Mouse (Mus musculus) kidney, adult 2 months (tissue): ENCODE results near the gene Ston2. TPM values are rescaled to one million over a fixed set of nuclear protein-coding genes. Genes with fewer than 3 reads are reported as not detected.

Source experiments
- DNase-seq: peaks from one replicate; pipeline ENCODE4 v3.0.0; 2021
- H3K27ac ChIP-seq: fragments of 200-500 bp; 2 replicates; pipeline ENCODE4 v1.5.1; 2012; ENCODE audit warnings: low read depth, low read length, control low read depth, inconsistent platforms; ENCODE audit not compliant: insufficient read depth
- H3K27me3 ChIP-seq: fragments of 200-500 bp; replicated peaks from 2 replicates; pipeline ENCODE4 v1.6.1; 2012; ENCODE audit warnings: mild to moderate bottlenecking, moderate library complexity, low read length, inconsistent platforms; ENCODE audit not compliant: control insufficient read depth, insufficient read depth
- H3K36me3 ChIP-seq: fragments of 200-500 bp; 2 replicates; pipeline ENCODE4 v1.6.1; 2012; ENCODE audit warnings: mild to moderate bottlenecking, moderate library complexity, low read length, inconsistent platforms; ENCODE audit not compliant: control insufficient read depth, insufficient read depth
- H3K4me1 ChIP-seq: fragments of 200-500 bp; 2 replicates; pipeline ENCODE4 v1.6.1; 2011; ENCODE audit warnings: low read length; ENCODE audit not compliant: control insufficient read depth, insufficient read depth
- H3K4me3 ChIP-seq: fragments of 200-500 bp; 2 replicates; pipeline ENCODE4 v1.5.1; 2011; ENCODE audit warnings: mild to moderate bottlenecking, low read depth, low read length, control low read depth; ENCODE audit not compliant: insufficient read depth
- CTCF ChIP-seq: fragments of 200-500 bp; conservative IDR thresholded peaks from 2 replicates; pipeline ENCODE4 v1.5.1; 2011; ENCODE audit warnings: low read depth, mild to moderate bottlenecking, control low read depth, low read length, moderate library complexity, mixed read lengths; ENCODE audit not compliant: insufficient read depth, insufficient read length
- POLR2A ChIP-seq: fragments of 200-500 bp; IDR thresholded peaks from one replicate; pipeline ENCODE4 v1.6.1; 2011; ENCODE audit warnings: low read depth, low read length, control low read depth
- WGBS: fragments of 180-500 bp; shearing (Covaris S2); methylation state at CpG from one replicate; pipeline ENCODE4 v1.1.7; 2018; 5-methylcytosine and 5-hydroxymethylcytosine counted together
- polyA plus RNA-seq: library from polyadenylated mRNA; depleted of rRNA; stranded (reverse); fragments of >200 nt; gene quantifications from 2 replicates; pipeline ENCODE4 v1.2.3, GENCODE M21; 2012

The Ston2 gene
- polyA plus RNA-seq, 1 experiment = 23.3 TPM

DNA sequence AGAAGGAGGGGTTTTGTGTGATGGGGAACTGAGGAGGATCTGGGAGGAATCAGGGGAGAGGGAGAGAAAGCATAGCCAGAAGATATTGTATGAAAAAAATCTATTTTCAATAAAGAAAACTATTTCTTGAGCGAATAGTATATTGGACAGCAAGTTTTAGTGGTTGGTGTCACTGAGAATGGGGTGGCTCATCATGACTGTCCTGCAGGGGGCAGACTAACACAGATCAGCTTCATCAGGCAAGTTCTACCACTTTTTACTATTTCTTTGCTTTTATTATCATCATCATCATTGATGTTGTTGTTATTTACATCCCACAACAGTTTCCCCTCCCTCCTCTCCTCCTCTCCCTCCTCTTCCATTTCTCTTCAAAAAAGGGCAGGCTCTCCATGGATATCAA is 163.2 kb downstream of the Ston2 start:
- Histone ChIP-seq H3K4me1 (no peaks in the 10 kb centered on the region), H3K36me3 (no peaks in the 10 kb centered on the region), H3K4me3 (no peak overlapping the region), H3K27ac (no peak overlapping the region), H3K27me3 (no peaks in the 10 kb centered on the region)
- WGBS = 74% methylated on average over 1 of the region's 1 CpGs
- TF ChIP-seq CTCF (peak; percentile 80), POLR2A (no peak)
- DNase-seq = peak; percentile 58

GRCm38 (mm10) chr12:91609425-91609824 is 178.8 kb downstream of the Ston2 start:
- Histone ChIP-seq H3K4me3 (no peak overlapping the region), H3K4me1 (no peaks in the 10 kb centered on the region), H3K27me3 (no peaks in the 10 kb centered on the region), H3K36me3 (no peaks in the 10 kb centered on the region), H3K27ac (no peak overlapping the region)
- DNase-seq = peak; percentile 67
- 86% methylated on average over 5 of the region's 5 CpGs for WGBS
- TF ChIP-seq POLR2A (no peak), CTCF (no peak)

DNA sequence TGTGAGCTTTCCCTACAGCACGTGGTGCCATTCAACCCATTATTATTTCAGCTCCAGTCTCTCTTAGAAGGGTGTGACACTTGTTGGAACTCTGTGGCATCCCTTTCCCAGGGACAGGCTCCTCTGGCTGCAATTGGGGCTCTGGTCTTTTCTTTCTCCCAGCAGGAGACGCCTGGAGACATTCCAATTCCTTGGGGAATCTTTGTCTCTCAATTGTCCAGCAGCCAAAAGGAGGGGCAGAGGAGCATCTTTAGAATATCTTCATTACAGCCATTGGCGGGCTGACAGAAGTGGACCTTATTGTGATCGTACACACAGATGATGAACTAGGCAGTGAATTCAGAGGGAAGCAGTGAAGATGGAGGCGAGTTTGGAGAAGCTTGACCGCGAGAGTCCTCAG is 180.5 kb downstream of the Ston2 start:
- no peaks in the 10 kb centered on the region for H3K36me3 ChIP-seq
- no peaks in the 10 kb centered on the region for H3K4me1 ChIP-seq
- no peaks in the 10 kb centered on the region for H3K27me3 ChIP-seq
- no peak overlapping the region for H3K4me3 ChIP-seq
- H3K27ac ChIP-seq = no peak overlapping the region
- TF ChIP-seq CTCF (no peak), POLR2A (no peak)
- no peak for DNase-seq
- 70% methylated on average over 7 of the region's 7 CpGs for WGBS

- H3K27me3 ChIP-seq = no peaks in the 10 kb centered on the region
- WGBS = 89% methylated on average over 13 of the region's 13 CpGs
- no peak overlapping the region for H3K27ac ChIP-seq
These were observed 181.5 kb downstream of the Ston2 start for GRCm38 (mm10) chr12:91606651-91607050.

GRCm38 (mm10) chr12:91604600-91604999 is 183.6 kb downstream of the Ston2 start:
- no peaks in the 10 kb centered on the region for H3K4me1 ChIP-seq
- no peak overlapping the region for H3K27ac ChIP-seq
- 16% methylated on average over 6 of the region's 6 CpGs for WGBS
- TF ChIP-seq POLR2A = no peak
- TF ChIP-seq CTCF = no peak
- H3K36me3 ChIP-seq = no peaks in the 10 kb centered on the region
- H3K4me3 ChIP-seq = no peak overlapping the region
- no peak for DNase-seq
- no peaks in the 10 kb centered on the region for H3K27me3 ChIP-seq

More at GRCm38 (mm10) chr12:91606651-91607050, 181.5 kb downstream of the Ston2 start:
- H3K4me3 ChIP-seq = no peak overlapping the region
- TF ChIP-seq CTCF = no peak
- no peak for TF ChIP-seq POLR2A
- H3K36me3 ChIP-seq = no peaks in the 10 kb centered on the region
- DNase-seq = no peak
- H3K4me1 ChIP-seq = no peaks in the 10 kb centered on the region

- Histone ChIP-seq H3K36me3 (no peaks in the 10 kb centered on the region), H3K27ac (no peak overlapping the region), H3K27me3 (no peaks in the 10 kb centered on the region), H3K4me1 (peaks cover 4% of the 10 kb centered on the region; the same call in 1 of the 2 replicates), H3K4me3 (no peak overlapping the region)
- no peak for TF ChIP-seq CTCF
- no peak for TF ChIP-seq POLR2A
- DNase-seq = no peak
- 74% methylated on average over 3 of the region's 3 CpGs for WGBS
These were observed 196.1 kb downstream of the Ston2 start for GRCm38 (mm10) chr12:91592128-91592527.

DNA sequence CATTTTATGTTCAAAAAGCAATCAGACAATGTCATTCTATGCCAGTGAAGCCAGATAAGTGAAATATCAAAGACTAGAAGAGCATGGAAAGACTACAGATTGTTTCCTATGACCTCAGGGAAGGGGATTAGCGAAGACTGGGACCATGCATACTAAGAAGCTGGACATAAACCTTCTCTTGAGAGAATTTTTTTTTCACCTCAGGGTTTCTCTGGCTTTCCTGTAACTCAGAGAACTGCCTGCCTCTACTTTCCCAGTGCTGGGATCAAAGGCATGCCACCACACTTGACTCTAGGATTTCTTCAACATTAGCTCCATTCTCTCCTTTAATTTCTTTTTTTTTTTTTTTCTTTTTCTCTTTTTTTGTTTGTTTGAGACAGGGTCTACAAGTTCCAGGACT is 197.0 kb downstream of the Ston2 start:
- peak overlapping the region; percentile 93 for H3K27ac ChIP-seq
- H3K27me3 ChIP-seq = no peaks in the 10 kb centered on the region
- no peaks in the 10 kb centered on the region for H3K36me3 ChIP-seq
- no peak overlapping the region for H3K4me3 ChIP-seq
- WGBS = 87% methylated on average over 1 of the region's 1 CpGs
- no peak for DNase-seq
- H3K4me1 ChIP-seq = peaks cover 4% of the 10 kb centered on the region; the same call in 1 of the 2 replicates
- TF ChIP-seq POLR2A = no peak

DNA sequence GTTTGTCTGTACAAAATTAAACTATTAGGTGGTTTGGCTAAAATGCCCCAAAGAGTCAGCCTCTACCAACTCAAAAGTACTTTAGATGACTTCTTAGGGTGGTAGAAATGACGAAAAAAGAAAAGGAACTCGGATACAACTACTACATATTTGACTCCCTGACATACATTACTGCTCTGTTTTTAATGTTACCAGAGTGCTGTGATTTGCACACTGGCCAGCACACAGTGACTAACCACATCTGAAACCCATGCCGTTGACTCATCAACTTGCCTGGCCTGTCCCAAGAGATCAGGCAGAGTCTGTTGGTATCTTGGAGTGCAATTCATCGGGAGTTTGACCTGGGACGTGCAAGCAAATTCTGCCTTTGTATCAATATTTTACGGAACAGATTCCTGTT is 197.5 kb downstream of the Ston2 start:
- Histone ChIP-seq H3K27ac (peak overlapping the region; percentile 93), H3K4me3 (peak overlapping the region; percentile 76), H3K4me1 (peaks cover 4% of the 10 kb centered on the region; the same call in 1 of the 2 replicates), H3K27me3 (no peaks in the 10 kb centered on the region), H3K36me3 (no peaks in the 10 kb centered on the region)
- 18% methylated on average over 6 of the region's 6 CpGs for WGBS
- peak; percentile 36 for DNase-seq
- TF ChIP-seq CTCF (no peak), POLR2A (no peak)
